Mouse (Mus musculus): Measurements from ENCODE around the gene Adap1.

Gene Adap1

DNA sequence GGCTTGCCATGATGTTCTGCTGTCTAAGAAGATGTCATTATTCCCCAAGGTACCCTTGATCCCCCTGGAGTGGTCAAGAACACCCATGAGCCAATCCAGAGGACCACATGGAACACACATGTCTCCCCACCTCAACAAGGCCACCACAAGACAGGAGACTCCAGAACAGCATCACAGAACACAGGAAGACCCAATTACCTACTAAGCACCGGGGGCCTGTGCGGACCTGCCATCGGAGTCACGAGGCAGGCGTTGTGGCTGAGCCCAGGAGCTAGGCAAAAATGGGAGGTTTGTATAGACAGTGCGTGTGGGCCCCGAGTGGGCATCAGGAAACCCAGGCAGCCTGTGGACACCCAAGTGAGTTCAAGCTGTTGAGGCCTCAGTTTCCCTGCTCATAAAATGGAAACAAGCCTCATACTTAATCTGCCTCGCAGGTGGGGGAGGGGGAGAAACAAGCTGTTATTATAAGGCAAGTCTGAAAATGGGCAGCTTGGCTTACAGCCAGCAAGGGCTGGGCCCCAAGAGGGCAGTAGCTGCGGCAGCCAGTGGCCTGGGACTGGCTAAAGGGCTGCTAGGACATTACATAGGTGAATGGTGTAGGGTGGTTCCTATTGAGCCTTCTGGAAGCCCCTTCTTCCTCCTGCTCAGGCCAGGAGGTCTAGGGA, 2.0 kb downstream of the Adap1 start:
- no peak for DNase-seq (ENCODE audit: low read depth, low spot score)

GRCm38 (mm10) chr5:139321331-139321730, 4.1 kb downstream of the Adap1 start:
- peak; percentile 62 for DNase-seq (ENCODE audit: low read depth, low spot score)

GRCm38 (mm10) chr5:139320424-139320823, 5.0 kb downstream of the Adap1 start:
- DNase-seq (ENCODE audit: low read depth, low spot score) = no peak

DNA sequence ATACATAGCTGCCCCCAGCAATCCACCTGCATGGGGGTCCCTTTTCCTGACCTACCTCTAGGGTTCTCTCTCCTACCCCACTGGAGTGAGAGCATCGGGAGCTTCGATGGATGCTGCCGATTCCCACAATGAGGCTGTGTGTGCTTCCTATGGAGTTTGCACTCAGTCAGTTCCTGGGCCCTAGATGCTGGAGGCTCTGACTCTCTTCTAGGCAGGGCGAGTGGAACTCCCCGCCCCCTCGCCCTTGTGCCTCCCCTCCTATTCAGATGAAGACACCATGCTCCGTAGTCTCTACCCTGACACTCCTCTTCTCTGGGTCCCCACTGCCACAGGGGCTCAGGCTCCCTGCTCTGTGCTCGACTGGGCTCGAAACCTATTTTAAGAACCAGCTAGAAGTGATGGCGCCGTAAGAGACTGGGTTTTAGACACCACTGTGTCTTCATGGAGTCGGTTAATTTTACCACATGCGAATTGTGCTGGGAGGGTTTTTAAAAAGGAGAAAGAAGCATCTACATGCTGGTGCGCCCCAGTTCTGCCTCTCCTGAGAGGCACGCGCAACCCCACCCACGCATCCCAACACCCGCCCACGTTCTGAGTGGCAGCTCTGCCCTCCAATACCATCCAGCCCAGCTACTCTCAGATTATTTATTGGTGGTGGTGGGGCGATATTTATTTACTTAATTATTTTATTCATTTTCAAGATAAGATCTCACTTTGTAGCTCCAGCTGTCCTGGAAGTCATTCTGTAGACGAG, 7.5 kb downstream of the Adap1 start:
- DNase-seq (ENCODE audit: low read depth, low spot score) = peak; percentile 53

- DNase-seq (ENCODE audit: low read depth, low spot score) = no peak
Observed at GRCm38 (mm10) chr5:139316982-139317675, 8.3 kb downstream of the Adap1 start.

DNA sequence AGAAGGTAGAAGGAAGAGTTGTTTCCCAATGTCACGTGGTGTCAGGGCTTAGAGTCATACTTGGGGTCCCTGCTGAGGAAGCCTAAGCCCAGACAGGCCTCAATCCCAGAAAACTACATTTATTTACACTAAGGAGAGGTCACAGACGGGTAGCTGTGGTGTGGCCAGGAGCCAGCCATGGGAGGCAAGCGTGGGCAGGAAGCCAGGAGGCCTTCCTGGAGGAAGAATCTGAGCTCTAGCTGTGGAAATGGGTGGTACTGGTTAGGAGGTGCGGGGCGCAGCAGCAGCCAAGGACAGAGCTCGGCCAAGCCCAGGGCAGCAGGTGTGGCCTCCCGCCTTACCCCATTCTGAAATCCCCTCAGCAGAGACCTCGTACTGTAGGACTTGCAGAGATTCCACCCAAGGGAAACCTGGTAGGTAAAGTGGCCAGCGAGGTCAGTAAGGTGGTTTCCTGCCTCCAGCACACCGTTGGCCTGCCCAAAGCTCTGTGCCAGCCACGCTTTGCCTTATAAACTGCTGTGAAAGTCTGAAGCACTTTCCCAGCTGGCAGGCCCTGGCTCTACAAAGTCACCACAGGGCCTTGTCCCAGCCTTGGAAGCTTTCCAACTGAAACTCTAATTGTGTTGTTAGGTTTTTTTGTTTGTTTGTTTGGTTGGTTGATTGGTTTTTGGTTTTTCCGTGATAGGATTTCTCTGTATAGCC, 10.3 kb downstream of the Adap1 start:
- no peak for DNase-seq (ENCODE audit: low read depth, low spot score)

DNA sequence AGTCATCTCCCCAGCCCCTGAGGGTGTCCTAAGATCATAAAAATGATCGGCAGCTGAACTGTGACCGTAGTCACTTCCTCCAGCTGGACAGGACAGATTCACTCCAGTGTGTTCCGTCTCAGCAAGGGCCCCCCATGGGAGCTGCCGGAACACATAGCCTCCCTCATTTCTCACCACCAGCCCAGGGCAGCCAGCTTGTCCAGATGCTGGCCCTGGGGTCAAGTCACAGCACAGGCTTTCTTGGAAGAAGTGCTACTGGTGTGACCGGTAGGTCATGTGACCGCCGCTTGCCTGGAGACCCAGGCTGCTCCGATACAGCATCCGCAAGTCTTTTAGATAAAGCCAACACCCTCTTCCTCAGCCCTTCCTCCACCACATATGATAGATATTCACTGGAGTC, 11.9 kb downstream of the Adap1 start:
- DNase-seq (ENCODE audit: low read depth, low spot score) = no peak

DNA sequence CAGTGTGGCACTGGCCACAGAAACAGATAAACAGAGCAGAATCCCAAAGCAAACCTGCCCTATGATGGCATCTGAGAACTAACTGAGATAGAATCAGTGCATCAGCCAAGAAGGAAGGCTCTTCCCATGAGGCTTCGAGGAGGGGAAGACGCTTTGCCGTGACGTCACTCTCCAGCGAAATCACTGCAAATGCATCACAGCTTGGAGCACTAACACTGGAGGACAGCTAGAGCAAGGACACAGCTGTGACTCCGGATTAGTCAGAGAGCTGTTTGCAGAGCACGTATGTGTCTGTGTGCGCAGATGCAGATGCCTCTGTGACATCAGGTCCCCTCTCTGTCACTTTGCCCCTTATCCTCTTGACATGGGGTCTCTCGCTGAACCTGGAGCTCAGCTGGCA, 13.6 kb downstream of the Adap1 start:
- no peak for DNase-seq (ENCODE audit: low read depth, low spot score)

DNA sequence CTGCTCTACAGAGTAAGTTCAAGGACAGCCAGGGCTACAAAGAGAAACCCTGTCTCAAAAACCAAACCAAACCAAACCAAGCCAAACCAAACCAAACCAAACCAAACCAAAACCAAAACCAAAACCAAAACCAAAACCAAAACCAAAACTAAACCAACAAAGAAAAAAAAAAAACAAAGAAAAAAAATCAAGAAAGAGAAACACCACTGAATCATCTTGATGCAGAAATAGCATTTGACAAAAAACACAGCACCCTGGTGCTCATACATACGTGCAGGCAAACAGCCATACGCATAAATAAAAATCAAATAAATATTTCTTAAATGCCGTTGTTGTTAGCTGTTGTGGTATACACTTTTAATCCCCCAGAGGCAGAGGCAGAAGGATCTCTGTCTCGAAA, 14.9 kb downstream of the Adap1 start:
- no peak for DNase-seq (ENCODE audit: low read depth, low spot score)

DNA sequence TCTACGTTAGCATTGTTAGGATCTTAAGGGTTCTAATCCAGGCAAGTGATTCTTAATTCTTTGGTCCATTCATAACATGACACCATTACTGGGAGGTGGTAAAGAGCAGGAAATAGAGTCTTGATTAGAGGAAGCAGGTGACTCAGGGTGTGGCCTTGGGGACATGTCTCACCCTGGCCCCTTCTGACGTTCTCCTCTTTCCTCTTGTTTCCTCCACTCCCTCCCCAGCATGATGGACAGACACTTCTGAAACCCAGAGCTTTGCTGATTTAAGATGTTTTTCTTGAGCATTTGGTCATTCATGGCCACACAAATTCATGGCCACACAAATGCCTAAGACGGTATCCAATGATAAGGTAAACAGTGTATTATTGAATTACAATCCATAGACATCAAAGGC, 15.5 kb downstream of the Adap1 start:
- no peak for DNase-seq (ENCODE audit: low read depth, low spot score)

- no peak for DNase-seq (ENCODE audit: low read depth, low spot score)
Observed at GRCm38 (mm10) chr5:139303646-139304061, 21.8 kb downstream of the Adap1 start.

- DNase-seq (ENCODE audit: low read depth, low spot score) = no peak
Observed at GRCm38 (mm10) chr5:139302101-139302500, 23.3 kb downstream of the Adap1 start.

GRCm38 (mm10) chr5:139297745-139298144, 27.7 kb downstream of the Adap1 start:
- no peak for DNase-seq (ENCODE audit: low read depth, low spot score)

GRCm38 (mm10) chr5:139297092-139297491, 28.3 kb downstream of the Adap1 start:
- no peak for DNase-seq (ENCODE audit: low read depth, low spot score)

DNA sequence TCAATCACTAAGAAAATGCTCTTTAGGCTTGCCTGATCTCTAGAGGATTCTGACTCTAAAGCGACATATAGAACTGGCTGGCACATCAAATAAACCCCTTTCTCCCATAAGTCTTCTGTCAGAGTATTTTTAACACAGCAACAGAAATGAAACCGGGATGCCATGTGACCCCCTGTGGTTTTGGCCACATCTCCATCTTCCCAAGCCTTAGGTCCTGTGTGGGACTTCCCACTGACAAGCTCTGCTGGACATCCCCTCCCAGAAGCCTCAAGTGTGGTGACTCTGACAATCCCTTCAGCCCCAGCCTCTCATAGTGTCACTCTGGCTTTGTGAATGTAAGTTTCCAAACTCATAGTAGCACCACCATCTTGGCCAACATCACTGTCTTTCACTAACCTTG, 31.3 kb downstream of the Adap1 start:
- no peak for DNase-seq (ENCODE audit: low read depth, low spot score)

GRCm38 (mm10) chr5:139291811-139292560, 33.4 kb downstream of the Adap1 start:
- DNase-seq (ENCODE audit: low read depth, low spot score) = no peak

GRCm38 (mm10) chr5:139290467-139291259, 34.8 kb downstream of the Adap1 start:
- no peak for DNase-seq (ENCODE audit: low read depth, low spot score)

DNA sequence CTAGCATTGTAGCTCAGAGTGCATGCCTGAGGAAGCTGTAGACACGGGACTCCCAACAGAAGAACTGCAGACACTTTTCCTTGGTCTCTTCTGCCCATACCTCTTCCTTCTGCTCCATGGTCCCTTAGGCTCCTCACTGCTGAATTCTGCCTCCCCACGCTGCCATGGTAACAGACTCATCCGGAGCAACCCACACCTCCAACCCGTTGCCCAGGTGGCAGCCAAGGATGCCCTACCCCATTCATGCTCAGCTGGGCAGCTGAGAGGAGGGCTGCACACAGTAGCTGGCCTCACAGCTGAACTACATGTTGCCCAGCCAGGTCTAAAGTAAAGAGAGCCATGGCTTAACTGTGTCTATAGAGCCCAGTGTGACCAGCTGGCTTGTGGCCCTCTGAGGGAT, 36.8 kb downstream of the Adap1 start:
- DNase-seq (ENCODE audit: low read depth, low spot score) = no peak

DNA sequence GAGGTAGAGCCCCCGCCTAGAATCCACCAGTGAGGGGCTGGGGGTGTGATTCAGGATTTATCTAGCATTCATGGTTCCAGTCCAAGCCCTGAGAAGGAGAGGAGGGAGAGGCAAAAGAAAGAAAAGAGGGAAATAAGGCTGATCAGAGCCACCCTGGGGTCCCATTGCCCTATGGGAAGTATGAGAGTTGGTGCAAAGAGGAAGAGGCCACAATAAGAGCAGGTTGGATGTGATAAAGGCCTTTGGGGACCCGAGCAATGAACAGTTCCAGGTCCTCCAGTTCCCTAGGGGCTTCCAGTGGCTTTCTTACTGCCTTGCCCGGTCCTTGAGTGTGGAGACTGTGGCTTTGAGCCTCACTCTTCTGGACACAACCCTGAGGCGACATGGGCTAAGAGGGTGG, 37.6 kb downstream of the Adap1 start:
- DNase-seq (ENCODE audit: low read depth, low spot score) = no peak

DNA sequence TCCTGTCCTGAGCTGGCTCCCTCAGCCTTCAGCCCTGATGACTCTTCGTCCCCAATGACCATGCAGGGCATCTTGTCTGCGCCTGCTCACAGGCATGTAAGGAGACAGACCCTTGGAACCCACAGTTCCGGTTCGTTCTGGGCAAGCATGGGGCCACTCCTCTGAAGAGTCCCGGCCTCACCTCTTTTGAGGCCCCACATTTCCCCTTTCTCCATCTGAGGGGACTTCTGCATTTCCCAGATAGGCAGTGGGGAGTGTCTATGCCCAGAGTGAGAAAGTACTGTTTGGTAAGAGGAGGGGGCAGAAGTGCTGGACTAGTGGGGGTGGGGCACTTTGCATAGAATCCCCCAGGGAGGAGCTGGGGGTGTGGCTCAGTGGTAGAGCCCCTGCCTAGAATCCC, 38.3 kb downstream of the Adap1 start:
- no peak for DNase-seq (ENCODE audit: low read depth, low spot score)
